Mouse (Mus musculus) heart, postnatal 0 days (tissue): ENCODE results near the gene March1.

Experiments
- CTCF ChIP-seq: IDR thresholded peaks from 2 replicates; pipeline ENCODE4 v1.5.1; 2016; ENCODE audit warnings: antibody characterized with exemption, control low read depth, low read depth
- EP300 ChIP-seq: IDR thresholded peaks from 2 replicates; pipeline ENCODE4 v1.6.1; 2016; ENCODE audit warnings: antibody characterized with exemption, low read depth

DNA sequence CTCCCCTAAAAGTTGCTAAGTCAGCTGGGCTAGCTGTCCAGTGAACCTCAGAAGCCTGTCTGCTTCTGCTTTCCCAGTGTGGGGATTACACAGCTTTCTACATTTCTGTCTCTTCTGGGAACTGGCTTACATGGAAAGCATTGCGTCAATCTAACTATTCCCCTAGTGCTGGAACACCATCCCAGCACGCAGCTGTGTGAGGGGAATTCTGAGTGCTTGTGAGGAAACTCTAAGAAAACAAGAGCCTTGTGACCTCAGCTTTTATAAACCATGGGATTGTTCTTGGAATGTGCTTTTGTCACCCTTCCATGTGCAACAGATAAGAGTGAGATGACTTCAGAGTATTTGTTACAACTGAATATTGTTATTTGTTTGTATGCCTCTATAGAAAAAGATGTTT lies 876.8 kb downstream of the March1 start:
- TF ChIP-seq CTCF (no peak), EP300 (no peak)
